Mouse (Mus musculus): ENCODE data around the gene Rabgap1l. TPM values are rescaled to one million over a fixed set of nuclear protein-coding genes. Genes with fewer than 3 reads are reported as not detected.
A peak's percentile ranks its signal among the peaks of the same experiment; 100 is the strongest.

The Rabgap1l gene
- total and polyA plus RNA-seq, 2 experiments from 2014 or later: 34.1 to 110 TPM

GRCm38 (mm10) chr1:160785681-160786225 is 7.3 kb downstream of the Rabgap1l start:
- H3K27me3 ChIP-seq (ENCODE audit: insufficient read depth, low read length): no peaks in the 10 kb centered on the region
- no peak overlapping the region for H3K27ac ChIP-seq (ENCODE audit: low read depth, low read length)
- DNase-seq (ENCODE audit: low spot score) (no peak), ATAC-seq (ENCODE audit: low FRiP score) (no peak)
- H3K9ac ChIP-seq (replicated peaks; ENCODE audit: low read length, poor library complexity, severe bottlenecking): no peak overlapping the region
- 69% methylated on average over 4 of the region's 4 CpGs for WGBS
- no peak for TF ChIP-seq CTCF (IDR thresholded peaks at IDR 0.05)
- no peak overlapping the region for H3K4me2 ChIP-seq (ENCODE audit: low read depth, low read length, poor library complexity, severe bottlenecking)
- no peaks in the 10 kb centered on the region for H3K4me1 ChIP-seq (ENCODE audit: insufficient read depth, low read length)
- no peaks in the 10 kb centered on the region for H3K36me3 ChIP-seq (ENCODE audit: insufficient read depth, low read length)
- no peaks in the 10 kb centered on the region for H3K9me3 ChIP-seq (ENCODE audit: low read length)
- no peak overlapping the region for H3K4me3 ChIP-seq (ENCODE audit: low read depth, low read length)

GRCm38 (mm10) chr1:160784122-160784521 is 8.9 kb downstream of the Rabgap1l start:
- no peak for TF ChIP-seq CTCF (IDR thresholded peaks at IDR 0.05)
- DNase-seq (ENCODE audit: low spot score): no peak
- 89% methylated on average over 1 of the region's 1 CpGs for WGBS
- Histone ChIP-seq H3K9me3 (ENCODE audit: low read length) (no peaks in the 10 kb centered on the region), H3K9ac (replicated peaks; ENCODE audit: low read length, poor library complexity, severe bottlenecking) (no peak overlapping the region), H3K27me3 (ENCODE audit: insufficient read depth, low read length) (no peaks in the 10 kb centered on the region), H3K4me1 (ENCODE audit: insufficient read depth, low read length) (no peaks in the 10 kb centered on the region), H3K4me2 (ENCODE audit: low read depth, low read length, poor library complexity, severe bottlenecking) (no peak overlapping the region), H3K36me3 (ENCODE audit: insufficient read depth, low read length) (no peaks in the 10 kb centered on the region), H3K27ac (ENCODE audit: low read depth, low read length) (no peak overlapping the region), H3K4me3 (ENCODE audit: low read depth, low read length) (no peak overlapping the region)
- ATAC-seq (ENCODE audit: low FRiP score): no peak

GRCm38 (mm10) chr1:160774166-160774565 is 18.8 kb downstream of the Rabgap1l start:
- Histone ChIP-seq H3K4me3 (ENCODE audit: low read depth, low read length) (no peak overlapping the region), H3K27ac (ENCODE audit: low read depth, low read length) (no peak overlapping the region), H3K36me3 (ENCODE audit: insufficient read depth, low read length) (no peaks in the 10 kb centered on the region), H3K9ac (replicated peaks; ENCODE audit: low read length, poor library complexity, severe bottlenecking) (no peak overlapping the region), H3K4me1 (ENCODE audit: insufficient read depth, low read length) (no peaks in the 10 kb centered on the region), H3K4me2 (ENCODE audit: low read depth, low read length, poor library complexity, severe bottlenecking) (no peak overlapping the region), H3K9me3 (ENCODE audit: low read length) (no peaks in the 10 kb centered on the region), H3K27me3 (ENCODE audit: insufficient read depth, low read length) (no peaks in the 10 kb centered on the region)
- 100% methylated on average over 1 of the region's 1 CpGs for WGBS
- TF ChIP-seq CTCF (IDR thresholded peaks at IDR 0.05): no peak
- DNase-seq (ENCODE audit: low spot score) (no peak), ATAC-seq (ENCODE audit: low FRiP score) (no peak)

- no peak overlapping the region for H3K27ac ChIP-seq (ENCODE audit: low read depth, low read length)
- no peaks in the 10 kb centered on the region for H3K27me3 ChIP-seq (ENCODE audit: insufficient read depth, low read length)
- DNase-seq (ENCODE audit: low spot score) (no peak), ATAC-seq (ENCODE audit: low FRiP score) (no peak)
- no peaks in the 10 kb centered on the region for H3K9me3 ChIP-seq (ENCODE audit: low read length)
- WGBS: 82% methylated on average over 2 of the region's 2 CpGs
- H3K36me3 ChIP-seq (ENCODE audit: insufficient read depth, low read length): no peaks in the 10 kb centered on the region
- no peak overlapping the region for H3K9ac ChIP-seq (replicated peaks; ENCODE audit: low read length, poor library complexity, severe bottlenecking)
- no peak overlapping the region for H3K4me2 ChIP-seq (ENCODE audit: low read depth, low read length, poor library complexity, severe bottlenecking)
- TF ChIP-seq CTCF (IDR thresholded peaks at IDR 0.05): no peak
- H3K4me1 ChIP-seq (ENCODE audit: insufficient read depth, low read length): no peaks in the 10 kb centered on the region
- no peak overlapping the region for H3K4me3 ChIP-seq (ENCODE audit: low read depth, low read length)
Observed at GRCm38 (mm10) chr1:160765565-160765964, 27.4 kb downstream of the Rabgap1l start.

- H3K36me3 ChIP-seq (ENCODE audit: insufficient read depth, low read length): no peaks in the 10 kb centered on the region
- WGBS: 26% methylated on average over 3 of the region's 3 CpGs
- no peak overlapping the region for H3K9ac ChIP-seq (replicated peaks; ENCODE audit: low read length, poor library complexity, severe bottlenecking)
- H3K4me1 ChIP-seq (ENCODE audit: insufficient read depth, low read length): no peaks in the 10 kb centered on the region
- no peak overlapping the region for H3K27ac ChIP-seq (ENCODE audit: low read depth, low read length)
- no peak overlapping the region for H3K4me2 ChIP-seq (ENCODE audit: low read depth, low read length, poor library complexity, severe bottlenecking)
- peak; percentile 63 for TF ChIP-seq CTCF (IDR thresholded peaks at IDR 0.05)
- H3K27me3 ChIP-seq (ENCODE audit: insufficient read depth, low read length): no peaks in the 10 kb centered on the region
- peak; percentile 21 for DNase-seq (ENCODE audit: low spot score)
- H3K4me3 ChIP-seq (ENCODE audit: low read depth, low read length): no peak overlapping the region
- no peaks in the 10 kb centered on the region for H3K9me3 ChIP-seq (ENCODE audit: low read length)
- no peak for ATAC-seq (ENCODE audit: low FRiP score)
Observed at GRCm38 (mm10) chr1:160758243-160758642, 34.8 kb downstream of the Rabgap1l start.

GRCm38 (mm10) chr1:160755359-160755758 is 37.7 kb downstream of the Rabgap1l start:
- no peak overlapping the region for H3K4me2 ChIP-seq (ENCODE audit: low read depth, low read length, poor library complexity, severe bottlenecking)
- no peak overlapping the region for H3K9ac ChIP-seq (replicated peaks; ENCODE audit: low read length, poor library complexity, severe bottlenecking)
- no peaks in the 10 kb centered on the region for H3K27me3 ChIP-seq (ENCODE audit: insufficient read depth, low read length)
- H3K4me3 ChIP-seq (ENCODE audit: low read depth, low read length): no peak overlapping the region
- no peak overlapping the region for H3K27ac ChIP-seq (ENCODE audit: low read depth, low read length)
- no peaks in the 10 kb centered on the region for H3K9me3 ChIP-seq (ENCODE audit: low read length)
- DNase-seq (ENCODE audit: low spot score) (no peak), ATAC-seq (ENCODE audit: low FRiP score) (no peak)
- no peaks in the 10 kb centered on the region for H3K36me3 ChIP-seq (ENCODE audit: insufficient read depth, low read length)
- TF ChIP-seq CTCF (IDR thresholded peaks at IDR 0.05): no peak
- H3K4me1 ChIP-seq (ENCODE audit: insufficient read depth, low read length): no peaks in the 10 kb centered on the region
